Mouse (Mus musculus): ENCODE measurements at regions not wholly inside any gene's neighbourhood (a gene's known extent, or its start where the extent isn't known, plus 50 kb on each side); places are given as distances from the start of the nearest gene placed in this dataset.

DNA sequence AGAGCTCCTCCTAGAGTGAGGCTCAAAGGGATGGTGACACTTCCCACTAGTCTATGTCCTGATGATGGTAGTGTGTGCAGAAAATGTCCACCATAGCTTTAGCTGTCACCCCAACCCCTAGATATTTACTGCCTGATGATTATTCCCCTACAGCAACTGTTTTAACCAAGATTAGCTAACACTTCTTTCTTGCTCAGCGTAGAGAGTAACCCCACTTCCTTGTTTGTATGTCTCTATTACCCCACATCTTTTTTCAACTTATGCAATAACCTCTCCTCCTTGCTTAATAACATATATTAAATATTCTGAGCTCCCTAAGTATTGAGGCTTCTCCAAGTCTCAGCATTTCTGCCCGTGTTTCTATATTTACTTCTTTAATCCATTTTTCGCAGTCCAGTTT lies 404.2 kb upstream of the Cntn3 start:
- DNase-seq (ENCODE audit: low spot score): no peak

DNA sequence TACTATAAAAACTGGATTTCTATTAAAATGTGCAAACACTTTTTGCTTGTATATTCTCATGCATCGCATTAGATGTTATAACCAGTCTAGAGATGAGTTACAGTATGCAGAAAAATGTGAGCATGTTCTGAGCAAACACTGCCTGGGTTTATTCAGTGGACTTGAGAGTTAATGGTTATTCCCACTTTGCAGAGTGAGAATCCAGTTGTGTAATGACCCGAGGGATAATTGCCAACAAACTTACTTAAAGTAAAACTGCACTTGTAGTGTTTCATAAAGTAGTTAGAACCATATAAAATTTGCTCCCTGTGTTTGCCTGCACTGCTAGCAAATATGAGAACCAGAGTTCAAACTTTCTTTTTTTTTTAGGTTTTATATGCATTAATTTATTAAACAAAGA lies 450.4 kb upstream of the Cntn3 start:
- no peak for DNase-seq (ENCODE audit: low spot score)

DNA sequence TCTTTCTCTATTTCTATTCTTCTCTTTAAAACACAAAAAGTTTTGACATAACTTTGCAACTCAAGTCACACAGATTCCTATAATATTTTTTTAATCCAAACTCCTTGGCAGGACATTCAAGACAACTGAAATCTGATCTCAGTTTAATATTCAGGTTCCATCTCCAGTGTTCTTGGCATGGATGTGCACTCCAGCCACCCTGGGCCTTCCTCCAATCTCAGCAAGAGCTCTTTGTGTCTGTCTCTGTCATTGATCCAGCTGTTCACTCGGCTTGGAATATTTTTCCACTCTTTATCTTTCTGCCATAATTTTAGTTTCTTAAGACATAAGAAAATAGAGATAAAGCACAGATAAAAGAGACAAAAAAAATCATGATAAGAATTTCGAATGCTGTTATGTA lies 451.1 kb upstream of the Cntn3 start:
- DNase-seq (ENCODE audit: low spot score): no peak

DNA sequence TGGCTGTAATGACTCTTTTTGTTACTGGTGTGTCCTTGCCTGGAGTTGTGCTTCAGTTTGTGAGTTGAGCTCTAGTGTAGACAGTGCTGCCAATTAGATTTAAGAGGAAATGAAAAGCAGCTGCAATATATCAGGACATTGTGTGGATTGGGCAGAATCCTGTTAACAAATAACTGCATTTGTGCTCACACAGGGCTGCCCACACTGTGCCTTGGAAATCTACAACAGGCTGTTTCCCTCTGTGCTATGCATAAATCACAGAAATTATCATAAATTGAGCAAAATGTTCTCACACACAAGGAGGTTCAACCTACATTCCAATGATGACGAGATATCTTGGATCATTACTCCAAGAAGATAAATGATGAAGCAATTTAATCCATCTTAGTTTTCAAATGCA lies 455.2 kb upstream of the Cntn3 start:
- DNase-seq (ENCODE audit: low spot score): no peak

DNA sequence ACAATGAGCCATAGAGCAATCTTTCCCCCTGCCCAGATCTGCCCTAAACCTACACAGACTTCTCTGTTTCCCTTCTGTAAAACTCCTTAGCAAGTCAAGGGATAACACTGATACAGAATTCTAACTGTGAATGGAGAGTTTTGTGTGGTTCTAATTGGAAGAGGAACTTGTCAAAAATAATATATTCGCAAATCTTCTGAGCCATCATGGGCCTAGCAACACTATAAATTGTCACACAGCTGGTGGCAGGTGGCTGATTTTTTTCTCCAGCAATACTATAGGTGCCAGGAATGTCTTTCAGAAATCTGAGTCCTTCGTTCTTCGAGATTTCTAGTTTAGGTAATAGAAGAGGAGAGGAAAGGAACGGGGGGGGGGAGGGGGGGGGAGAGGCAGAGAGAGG lies 460.5 kb upstream of the Cntn3 start:
- DNase-seq (ENCODE audit: low spot score): no peak

DNA sequence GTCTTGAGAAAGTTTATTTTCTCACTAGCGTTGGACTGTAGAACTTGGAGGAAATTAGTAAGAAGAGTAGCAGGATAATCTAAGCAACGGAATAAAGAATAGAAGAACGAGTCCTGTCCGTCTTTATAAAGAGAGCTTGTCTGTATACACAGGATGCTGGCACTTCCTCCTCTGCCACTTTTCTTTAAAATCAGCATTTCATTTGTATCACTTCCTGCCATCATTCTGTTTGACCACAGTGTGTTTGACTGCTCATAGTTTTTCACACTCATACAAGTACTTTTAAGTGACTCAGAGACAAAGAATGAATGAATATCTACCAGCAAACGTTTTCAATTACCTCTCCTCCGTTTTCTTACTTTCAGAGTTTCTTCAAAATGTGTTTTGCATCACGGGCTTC lies 461.0 kb upstream of the Cntn3 start:
- no peak for DNase-seq (ENCODE audit: low spot score)

DNA sequence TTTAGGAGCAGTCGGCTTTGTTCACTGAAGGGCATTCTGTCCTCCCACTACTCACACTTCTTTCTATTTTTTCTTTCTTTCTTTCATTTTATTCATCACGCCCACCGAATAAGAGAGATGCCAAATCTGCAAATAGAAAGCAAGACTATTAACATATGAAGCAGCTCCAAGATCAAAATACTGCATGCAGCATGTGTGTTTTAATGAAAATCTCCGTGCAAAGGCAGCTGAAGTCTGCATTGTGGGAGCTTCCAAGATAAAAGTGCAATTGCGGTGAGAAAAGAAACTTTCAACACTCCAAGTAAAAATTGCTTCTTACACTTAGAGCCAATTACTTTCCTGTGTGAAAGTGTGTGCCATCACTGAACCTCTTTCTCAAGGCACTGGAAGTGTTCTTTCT lies 449.8 kb upstream of the Chl1 start:
- DNase-seq (ENCODE audit: low spot score): no peak

DNA sequence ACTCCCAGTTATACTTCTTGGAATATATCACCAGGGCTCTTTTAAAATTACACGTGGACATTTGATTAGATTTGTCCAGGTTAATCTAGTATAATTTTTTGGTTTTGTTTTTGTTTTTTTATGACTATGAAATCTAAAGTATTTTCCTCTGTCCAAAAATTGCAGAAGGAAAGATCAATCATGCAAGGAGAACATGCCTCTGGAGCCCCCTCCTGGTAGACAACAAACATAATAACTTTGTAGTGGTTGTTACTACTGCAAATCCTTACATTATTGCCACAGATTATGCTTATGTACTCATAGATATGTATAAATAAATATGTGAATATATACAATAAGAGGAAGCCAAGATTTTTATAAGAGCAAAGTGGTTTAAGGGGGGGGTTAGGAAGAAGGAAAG lies 404.2 kb upstream of the Chl1 start:
- DNase-seq (ENCODE audit: low spot score): no peak

DNA sequence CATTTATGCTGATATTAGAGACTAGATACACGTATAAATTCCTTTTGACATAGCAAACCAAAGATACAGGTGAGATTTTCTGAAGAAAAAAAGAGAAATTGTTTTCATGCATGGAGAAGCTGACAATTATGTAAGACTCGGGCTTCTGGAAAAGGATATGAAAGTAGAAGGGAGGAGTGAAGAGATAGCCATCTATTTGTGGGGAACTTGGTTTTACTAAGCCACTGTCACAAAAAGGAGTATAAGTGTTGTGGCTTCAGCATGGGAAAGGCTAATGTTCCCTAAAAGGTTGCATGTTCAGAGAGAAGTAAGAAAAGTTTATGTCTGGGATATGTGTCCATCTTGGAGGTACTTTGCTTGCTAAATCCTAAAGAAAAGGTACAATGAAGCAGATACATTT lies 390.8 kb upstream of the Chl1 start:
- DNase-seq (ENCODE audit: low spot score): no peak

DNA sequence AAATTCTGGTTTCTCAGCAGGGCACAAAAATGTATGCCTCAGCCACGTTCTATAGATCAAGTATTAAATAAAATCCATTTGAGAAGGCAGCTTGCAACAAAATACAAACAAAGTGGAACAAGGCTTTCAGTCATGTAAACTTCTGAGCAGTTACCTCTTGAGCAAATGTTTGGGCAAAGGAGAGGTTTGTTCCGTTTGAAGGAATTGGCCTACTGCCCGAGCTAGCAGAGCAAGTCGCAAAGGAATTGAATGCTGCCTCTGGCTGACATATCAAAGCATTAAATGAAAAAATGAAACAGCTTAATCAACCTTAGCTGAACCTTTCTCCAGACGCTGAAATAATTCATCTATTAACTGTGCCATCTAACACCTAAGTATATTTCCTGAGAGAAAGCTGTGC lies 369.5 kb upstream of the Chl1 start:
- no peak for DNase-seq (ENCODE audit: low spot score)

DNA sequence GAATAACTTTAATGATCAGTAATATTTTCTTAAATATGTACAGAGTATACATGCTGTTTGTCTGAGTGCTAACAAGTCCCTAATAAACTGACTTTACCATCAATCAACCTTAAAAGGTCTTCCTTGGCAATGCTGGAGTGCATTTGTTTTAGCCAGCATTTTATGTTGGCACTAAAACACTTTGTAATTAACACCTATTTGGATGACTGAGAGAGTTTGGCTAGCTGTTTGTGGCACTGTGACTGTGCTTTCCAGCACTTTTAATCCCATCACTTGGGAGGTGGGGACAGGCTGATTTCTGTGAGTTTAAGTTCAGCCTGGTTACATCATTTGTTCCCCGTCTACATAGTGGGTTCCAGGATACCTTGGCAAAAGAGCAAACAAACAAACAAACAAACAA lies 332.5 kb upstream of the Chl1 start:
- DNase-seq (ENCODE audit: low spot score): no peak

DNA sequence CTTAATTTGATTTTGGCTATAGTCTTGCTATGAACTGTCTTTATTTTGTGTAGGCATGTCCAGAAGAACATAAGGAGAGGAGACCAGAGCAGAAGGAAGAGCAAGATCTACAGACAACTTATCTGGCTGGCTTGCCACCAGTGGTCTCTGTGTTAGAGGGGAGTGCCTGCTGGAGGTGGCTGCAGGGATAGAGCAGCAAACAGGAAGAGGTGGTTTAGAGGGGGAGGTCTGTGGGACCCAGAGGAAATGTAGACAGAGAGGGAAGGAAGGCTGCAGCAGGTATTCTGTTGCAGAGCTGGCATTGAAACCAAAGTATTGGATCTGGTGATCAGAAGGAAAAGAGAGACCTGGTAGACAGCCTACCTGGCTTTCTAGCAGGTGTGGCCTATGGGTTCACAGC lies 327.0 kb upstream of the Chl1 start:
- DNase-seq (ENCODE audit: low spot score): no peak

DNA sequence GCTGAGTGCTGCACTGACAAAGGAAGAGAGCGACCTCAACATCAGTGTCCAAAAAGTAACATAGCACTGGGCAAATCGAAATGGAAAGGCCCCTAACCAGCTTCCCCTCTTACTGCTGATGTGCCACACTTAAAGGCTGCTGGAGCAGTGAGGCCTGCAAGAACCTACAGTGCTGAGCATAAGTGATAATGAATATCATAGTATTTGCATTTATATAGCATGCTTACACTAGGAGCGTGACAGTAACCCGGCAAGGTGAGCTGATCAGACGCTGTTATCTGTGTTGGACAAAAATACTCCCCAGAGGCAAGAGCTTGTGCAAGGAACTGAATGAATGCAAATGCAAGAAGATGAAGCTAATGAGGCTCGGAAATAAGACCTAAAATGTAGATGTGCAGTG lies 313.5 kb upstream of the Chl1 start:
- no peak for DNase-seq (ENCODE audit: low spot score)

DNA sequence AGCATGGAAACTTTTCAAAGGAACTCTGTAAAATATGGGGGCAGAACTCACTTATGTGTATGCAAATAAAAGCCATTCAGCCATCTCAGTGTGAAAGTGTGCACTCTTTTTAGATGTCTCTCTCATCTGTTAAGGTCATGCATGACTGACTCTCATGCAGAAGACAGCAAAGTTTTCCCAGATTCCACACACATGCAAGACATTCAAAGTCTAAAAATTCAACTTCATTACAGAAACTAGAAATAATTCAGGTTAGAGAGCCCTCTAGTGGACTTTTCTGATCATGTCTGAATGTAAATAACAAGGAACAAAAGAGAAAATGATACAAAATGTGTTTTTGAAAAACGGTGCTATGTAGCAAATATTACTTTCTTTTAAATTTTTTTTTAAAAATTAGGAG lies 308.8 kb upstream of the Chl1 start:
- no peak for DNase-seq (ENCODE audit: low spot score)

DNA sequence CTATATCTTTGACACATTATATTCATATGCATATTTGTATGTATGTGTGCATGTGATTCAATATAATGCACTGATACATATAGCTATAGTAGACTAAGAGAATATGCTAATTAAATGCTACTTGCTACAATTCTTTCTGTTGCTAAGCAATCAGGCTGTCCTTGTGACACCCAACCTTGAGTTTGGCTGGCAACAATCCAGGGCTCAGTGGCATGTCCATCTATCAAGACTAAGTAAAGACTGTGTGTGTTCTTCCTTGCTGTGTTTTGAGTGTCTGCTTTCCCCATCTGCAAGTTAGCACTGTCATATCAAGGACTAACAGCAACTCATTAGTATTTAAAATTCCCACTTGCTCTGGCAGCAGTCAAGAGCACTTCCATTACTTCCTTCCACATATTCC lies 301.2 kb upstream of the Chl1 start:
- no peak for DNase-seq (ENCODE audit: low spot score)

DNA sequence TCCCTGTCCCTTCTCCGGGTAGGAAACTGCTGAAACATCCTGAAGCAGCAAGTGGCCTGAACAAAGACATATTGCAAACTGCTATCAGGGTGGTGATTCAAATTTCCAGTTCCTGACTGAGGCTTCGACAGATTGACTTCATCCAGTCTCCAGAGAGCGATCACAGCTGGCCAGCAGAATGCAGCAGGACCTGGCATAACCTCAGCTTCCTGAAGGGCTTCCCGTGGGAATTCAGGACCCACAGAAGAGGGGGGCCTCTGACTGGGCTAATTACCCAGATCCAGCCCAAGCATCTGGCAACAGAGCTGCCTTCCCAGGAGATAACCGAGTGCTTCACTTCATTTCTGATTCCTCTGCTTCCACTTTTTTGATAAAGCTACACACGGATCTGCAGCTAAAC lies 297.2 kb upstream of the Chl1 start:
- no peak for DNase-seq (ENCODE audit: low spot score)

DNA sequence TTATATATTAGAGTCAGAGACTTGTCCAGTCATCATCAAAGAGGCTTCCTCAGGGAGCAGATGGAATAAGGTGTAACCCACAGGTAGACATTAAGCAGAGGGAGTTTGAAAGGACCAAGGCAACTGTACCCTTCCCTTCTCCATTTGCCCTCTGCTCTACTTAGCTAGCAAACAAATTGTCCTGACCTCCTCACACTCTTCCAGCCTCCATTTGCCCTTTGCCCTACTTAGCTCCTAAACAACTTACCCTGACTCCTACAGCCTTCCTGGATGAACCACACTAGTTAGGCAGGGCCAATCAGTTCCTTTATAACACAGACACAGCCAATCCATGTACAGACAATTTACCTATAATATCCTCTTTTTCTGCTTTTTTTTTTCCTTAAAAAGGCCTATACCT lies 273.5 kb upstream of the Chl1 start:
- DNase-seq (ENCODE audit: low spot score): no peak

DNA sequence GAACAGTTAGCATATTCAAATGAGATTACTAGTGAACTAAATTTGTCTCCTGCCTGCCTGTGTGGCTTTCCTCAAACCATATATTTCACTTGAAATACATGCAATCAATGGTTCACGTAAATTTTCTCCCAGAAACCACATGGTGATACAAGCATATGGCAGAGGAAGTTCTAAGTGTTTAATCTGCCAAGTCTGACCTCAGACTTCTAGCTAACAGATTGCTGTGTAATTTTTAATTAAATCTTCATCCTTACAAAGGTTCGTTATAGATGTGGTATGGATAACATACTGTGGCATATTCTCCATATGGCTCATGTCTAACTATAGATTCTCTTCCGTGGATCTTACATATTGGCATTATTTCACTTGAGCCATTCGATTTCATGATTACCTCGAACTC lies 241.4 kb upstream of the Chl1 start:
- no peak for DNase-seq (ENCODE audit: low spot score)

DNA sequence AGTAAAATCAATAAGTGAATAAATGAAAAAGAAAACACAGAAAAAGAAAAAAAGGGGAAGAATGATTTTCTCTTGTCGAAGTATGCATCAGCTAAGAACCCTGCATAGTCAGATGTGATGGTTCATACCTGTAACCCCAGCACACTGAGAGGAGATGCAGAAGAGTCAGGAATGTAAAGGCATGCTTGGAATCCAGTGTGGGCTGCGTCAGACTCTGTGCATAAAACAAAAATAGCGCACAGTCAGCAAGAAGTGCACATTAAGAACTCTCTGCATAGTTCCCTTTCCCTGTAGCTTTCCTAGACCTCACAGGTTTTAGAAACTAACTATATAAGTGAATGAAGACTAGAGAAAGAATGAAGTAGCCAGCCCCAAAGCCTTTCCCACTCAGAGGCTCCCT lies 238.2 kb upstream of the Chl1 start:
- DNase-seq (ENCODE audit: low spot score): no peak

DNA sequence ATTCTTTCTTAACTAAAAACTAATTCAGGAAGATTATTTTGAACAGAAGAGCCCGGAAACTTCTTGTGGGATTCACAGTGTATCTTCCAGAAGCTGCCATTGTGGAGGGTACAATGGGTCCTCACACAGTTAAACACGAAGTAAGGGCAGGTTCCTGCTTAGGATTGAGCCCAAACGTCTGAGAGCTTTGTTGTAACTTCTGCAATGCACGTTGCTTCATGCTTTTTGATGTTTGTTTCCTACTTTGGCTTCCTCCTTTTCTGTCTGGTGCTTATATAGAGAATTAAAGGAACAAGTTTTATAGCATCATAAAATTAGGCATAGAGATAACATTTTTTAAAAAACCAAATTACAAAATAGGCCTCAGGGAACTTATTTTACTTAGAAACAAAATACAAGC lies 235.3 kb upstream of the Chl1 start:
- no peak for DNase-seq (ENCODE audit: low spot score)

DNA sequence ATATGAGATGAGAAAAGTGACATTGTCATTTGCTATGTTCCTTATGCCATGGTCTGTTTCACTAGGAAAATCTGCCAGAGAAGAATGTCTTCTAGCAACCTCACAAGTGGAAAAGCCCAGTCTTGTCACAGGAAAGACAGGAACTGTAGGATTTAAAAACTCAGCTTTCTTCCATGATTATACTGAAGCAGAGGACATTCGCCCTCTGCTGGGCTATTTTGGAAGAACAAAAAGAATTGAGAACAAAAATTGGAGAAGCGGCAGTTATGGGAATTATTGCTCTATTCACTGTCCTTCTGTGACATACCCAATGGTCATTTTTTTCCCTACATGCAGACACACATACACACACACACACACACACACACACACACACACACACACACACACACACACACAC lies 234.9 kb upstream of the Chl1 start:
- no peak for DNase-seq (ENCODE audit: low spot score)

DNA sequence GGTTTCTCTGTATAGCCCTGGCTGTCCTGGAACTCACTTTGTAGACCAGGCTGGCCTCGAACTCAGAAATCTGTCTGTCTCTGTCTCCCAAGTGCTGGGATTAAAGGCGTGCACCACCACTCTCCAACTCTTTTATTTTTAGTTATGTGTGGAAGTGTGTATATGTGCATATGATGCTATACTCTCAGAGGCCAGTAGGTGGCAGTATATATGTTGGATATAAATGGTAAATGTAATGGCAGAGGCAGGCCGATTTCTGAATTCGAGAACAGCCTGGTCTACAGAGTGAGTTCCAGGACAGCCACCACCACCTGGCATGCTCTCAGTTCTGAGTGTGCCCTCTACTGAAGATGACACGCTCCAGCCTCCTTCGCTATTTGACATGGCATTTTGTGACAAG lies 214.4 kb upstream of the Chl1 start:
- peak; percentile 22 for DNase-seq (ENCODE audit: low spot score)

DNA sequence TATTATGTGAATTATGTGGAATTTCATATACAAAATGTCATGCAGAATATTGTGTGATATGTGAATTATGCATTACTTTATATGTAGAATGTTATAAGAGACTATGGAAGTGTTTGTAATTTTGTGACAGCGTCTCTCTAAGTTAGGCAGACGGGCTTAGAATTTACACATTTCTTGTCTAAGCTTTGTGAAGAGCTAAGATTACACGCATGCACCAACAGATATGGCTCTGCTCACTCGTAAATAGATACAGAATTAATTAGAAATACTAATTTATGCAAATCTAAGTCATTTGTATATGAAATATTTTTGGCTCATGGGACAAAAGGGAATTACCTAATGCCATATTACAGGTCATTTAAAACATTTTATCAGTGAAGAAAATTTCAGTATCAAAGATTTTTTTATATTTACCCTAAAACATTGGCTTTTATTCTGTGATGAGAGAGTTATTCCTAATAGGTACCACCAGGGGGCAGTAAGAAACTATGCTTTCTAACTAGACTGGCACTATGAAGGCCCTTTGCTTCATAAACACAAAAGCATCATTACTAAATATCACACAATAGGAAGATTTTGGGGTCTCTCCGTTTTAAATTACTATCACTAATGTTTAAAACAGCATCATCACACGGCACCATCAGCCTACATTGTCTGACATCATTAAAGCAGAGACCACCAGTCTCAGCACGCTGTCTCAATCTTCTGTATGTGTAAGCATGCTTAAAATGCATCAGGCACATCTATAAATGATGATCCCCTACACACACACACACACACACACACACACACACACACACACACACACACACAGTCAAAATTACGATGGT lies 203.8 kb upstream of the Chl1 start:
- no peak for DNase-seq (ENCODE audit: low spot score)

DNA sequence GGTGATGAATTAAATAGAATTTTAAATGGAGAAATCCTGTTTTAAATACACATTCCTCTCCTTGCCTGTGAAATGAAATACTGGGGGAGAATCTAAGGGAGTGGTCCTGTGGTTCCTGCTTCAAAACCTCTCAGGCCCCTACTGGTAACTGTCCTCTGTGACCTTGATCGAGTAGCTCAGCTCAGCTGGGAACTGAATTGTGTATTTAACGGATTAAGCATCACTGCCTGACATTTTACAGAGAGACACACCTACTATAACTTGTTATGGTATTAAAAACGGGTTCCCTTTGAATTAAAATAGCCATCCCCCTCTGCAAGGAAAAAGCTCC lies 203.2 kb upstream of the Chl1 start:
- DNase-seq (ENCODE audit: low spot score): no peak

DNA sequence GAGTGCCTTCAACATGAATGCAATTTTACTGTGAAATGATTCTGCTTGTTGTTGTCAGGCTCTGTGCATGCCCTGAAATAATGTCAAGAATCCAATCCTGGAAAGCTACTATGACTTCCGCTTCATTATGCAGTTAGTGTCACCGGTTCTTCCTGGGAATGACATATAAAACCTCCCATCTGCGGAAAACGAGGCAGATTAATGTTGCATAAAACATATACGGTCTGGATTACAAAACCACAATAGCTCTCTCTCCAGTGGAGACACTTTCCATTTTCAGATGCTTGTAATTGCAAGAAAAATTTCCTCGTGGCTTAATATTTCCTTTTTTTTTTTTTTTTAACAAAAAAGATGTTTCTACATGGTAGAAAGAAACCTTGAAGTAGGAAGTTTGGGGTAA lies 198.2 kb upstream of the Chl1 start:
- DNase-seq (ENCODE audit: low spot score): no peak

All from T-cell, adult 2 months (primary cell).